Comparison of ENCODE assay signal across 24 mouse cellular contexts in the genomic region with DNA sequence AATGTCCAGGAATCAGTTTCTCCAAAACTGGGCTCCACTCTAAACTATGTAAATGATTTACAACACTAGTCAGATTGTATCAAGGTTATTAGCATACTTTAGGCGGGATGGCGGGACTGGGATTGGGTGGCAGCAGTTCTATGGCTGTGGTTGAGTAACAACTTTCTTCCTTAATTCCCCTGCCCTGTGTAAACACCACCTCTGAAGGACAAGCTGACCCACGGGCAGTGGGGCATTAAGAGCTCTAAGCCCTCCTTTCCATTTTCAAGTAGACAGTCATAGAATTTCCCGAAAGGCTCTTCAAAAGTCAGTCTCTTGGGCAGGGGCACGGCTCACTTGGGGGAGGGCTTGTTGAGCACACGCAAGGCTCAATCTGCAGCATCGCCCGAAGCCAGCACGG. TPM values are rescaled to one million over a fixed set of nuclear protein-coding genes. Genes with fewer than 3 reads are reported as not detected.
A peak's percentile ranks its signal among the peaks of the same experiment; 100 is the strongest.
DNase-seq lines count a peak whose midpoint lies in the region; ATAC-seq and TF ChIP-seq lines count a peak whose summit lies in the region.
"Had no signal": no experiment of that assay in that cellular context is flagged by ENCODE, and none has a peak within 500 bp of the region (broad histone marks: within the 10 kb centered on the region; RNA-seq: fewer than 3 reads in every experiment).

No protein-coding gene starts in this region.

- H3K9me3 ChIP-seq in lung, embryonic 14.5 days (ENCODE audit: low read depth, low read length): no peaks in the 10 kb centered on the region
- no peaks in the 10 kb centered on the region for H3K9me3 ChIP-seq in intestine, embryonic 16.5 days (ENCODE audit: control insufficient read depth, low read length)
- no peaks in the 10 kb centered on the region for H3K9me3 ChIP-seq in kidney, embryonic 14.5 days (ENCODE audit: control insufficient read depth, low read length)
- H3K9me3 ChIP-seq: embryonic facial prominence, embryonic 15.5 days; heart, embryonic 13.5 days had no signal

- TF ChIP-seq POLR2A in lung, adult 2 months (IDR thresholded peaks at IDR 0.05; ENCODE audit: borderline replicate concordance, extremely low read depth, low read depth, low read length): no peak

- no peak overlapping the region for H3K4me3 ChIP-seq in lung, embryonic 14.5 days (ENCODE audit: low read depth, low read length)
- H3K4me3 ChIP-seq in lung, adult 2 months (replicated peaks; ENCODE audit: extremely low read depth, low read depth, low read length): no peak overlapping the region
- H3K4me3 ChIP-seq in intestine, embryonic 16.5 days (ENCODE audit: low read length): no peak overlapping the region
- H3K4me3 ChIP-seq in kidney, embryonic 14.5 days (ENCODE audit: low read length): no peak overlapping the region
- H3K4me3 ChIP-seq: embryonic facial prominence, embryonic 15.5 days; gastrocnemius, adult 2 months; heart, embryonic 13.5 days had no signal

- 0 out of 2 replicates have a peak overlapping the region, but pooled peaks have one; percentile 15 for H3K4me2 ChIP-seq in lung, embryonic 14.5 days
- H3K4me2 ChIP-seq in intestine, embryonic 16.5 days (ENCODE audit: low read depth, low read length): no peak overlapping the region
- no peak overlapping the region for H3K4me2 ChIP-seq in kidney, embryonic 14.5 days (replicated peaks; ENCODE audit: low read depth, low read length)
- H3K4me2 ChIP-seq: embryonic facial prominence, embryonic 15.5 days; heart, embryonic 13.5 days; hindbrain, embryonic 14.5 days; liver, embryonic 11.5 days had no signal

- ATAC-seq in lung, embryonic 14.5 days (ENCODE audit: insufficient read depth): no peak
- ATAC-seq in intestine, embryonic 16.5 days: peak; percentile 44
- ATAC-seq in kidney, embryonic 14.5 days (ENCODE audit: low FRiP score, low TSS enrichment): peak; percentile 61; the same call in 1 of the 2 replicates
- ATAC-seq: activated CD4-positive, CD25-positive, alpha-beta regulatory T cell, adult 4 months; forebrain, embryonic 16.5 days had no signal

- H3K36me3 ChIP-seq in lung, embryonic 14.5 days (ENCODE audit: insufficient read depth): no peaks in the 10 kb centered on the region
- no peaks in the 10 kb centered on the region for H3K36me3 ChIP-seq in intestine, embryonic 16.5 days (ENCODE audit: control insufficient read depth, insufficient read depth, low read length)
- no peaks in the 10 kb centered on the region for H3K36me3 ChIP-seq in kidney, embryonic 14.5 days (ENCODE audit: control insufficient read depth, insufficient read depth, low read length)
- H3K36me3 ChIP-seq: embryonic facial prominence, embryonic 15.5 days; heart, embryonic 13.5 days had no signal

- DNase-seq in lung, embryonic 14.5 days: no peak
- DNase-seq in lung, adult 2 months: no peak
- DNase-seq in kidney, postnatal 36 days: peak; percentile 54 to 83
- DNase-seq in cerebellum, postnatal 14 days: no peak
- no peak for DNase-seq in thymus, postnatal 0 days (ENCODE audit: low spot score)
- no peak for DNase-seq in right cerebral cortex, postnatal 14 days
- DNase-seq: adrenal gland, postnatal 14 days; cerebellum, postnatal 25 days; embryo, embryonic 11 days; gastrocnemius, adult 2 months; heart, postnatal 36 days; layer of hippocampus, adult 9-11 months; thymus, postnatal 4 days had no signal

- TF ChIP-seq CTCF in lung, embryonic 14.5 days (IDR thresholded peaks at IDR 0.05; ENCODE audit: low read depth): no peak
- no peak for TF ChIP-seq CTCF in lung, adult 2 months (IDR thresholded peaks at IDR 0.05; ENCODE audit: insufficient read depth, low read length)

- H3K27me3 ChIP-seq in lung, embryonic 14.5 days (ENCODE audit: insufficient read depth, low read length): peaks cover 4% of the 10 kb centered on the region; the same call in 1 of the 2 replicates
- H3K27me3 ChIP-seq in intestine, embryonic 16.5 days (replicated peaks; ENCODE audit: control insufficient read depth, insufficient read depth, low read length): no peaks in the 10 kb centered on the region
- H3K27me3 ChIP-seq in kidney, embryonic 14.5 days (ENCODE audit: control insufficient read depth, insufficient read depth, low read length): no peaks in the 10 kb centered on the region
- H3K27me3 ChIP-seq: embryonic facial prominence, embryonic 15.5 days had no signal

- 66% methylated on average over 9 of the region's 9 CpGs for WGBS in lung, embryonic 14.5 days
- WGBS in lung, adult 2 months: 63% methylated on average over 9 of the region's 9 CpGs
- 54% methylated on average over 9 of the region's 9 CpGs for WGBS in intestine, embryonic 16.5 days
- WGBS in kidney, embryonic 14.5 days: 45% methylated on average over 9 of the region's 9 CpGs

- H3K4me1 ChIP-seq in lung, embryonic 14.5 days (ENCODE audit: insufficient read depth): no peaks in the 10 kb centered on the region
- H3K4me1 ChIP-seq in lung, adult 2 months (ENCODE audit: control insufficient read depth, insufficient read depth, low read length): no peaks in the 10 kb centered on the region; the same call in 1 of the 2 replicates
- peaks cover 7% of the 10 kb centered on the region; the same call in 1 of the 2 replicates for H3K4me1 ChIP-seq in intestine, embryonic 16.5 days (ENCODE audit: control insufficient read depth, insufficient read depth, low read length)
- peaks cover 7% of the 10 kb centered on the region; the same call in 1 of the 2 replicates for H3K4me1 ChIP-seq in kidney, embryonic 14.5 days (ENCODE audit: control insufficient read depth, insufficient read depth, low read length)

- H3K9ac ChIP-seq in lung, embryonic 14.5 days: no peak overlapping the region
- H3K9ac ChIP-seq in intestine, embryonic 16.5 days (ENCODE audit: low read depth, low read length): no peak overlapping the region
- H3K9ac ChIP-seq in kidney, embryonic 14.5 days (ENCODE audit: low read depth, low read length): no peak overlapping the region
- H3K9ac ChIP-seq: embryonic facial prominence, embryonic 15.5 days; heart, embryonic 13.5 days; hindbrain, embryonic 14.5 days had no signal

- no peak overlapping the region for H3K27ac ChIP-seq in lung, embryonic 14.5 days (ENCODE audit: low read depth)
- H3K27ac ChIP-seq in intestine, embryonic 16.5 days (ENCODE audit: low read length): no peak overlapping the region
- H3K27ac ChIP-seq in kidney, embryonic 14.5 days (ENCODE audit: low read depth, low read length): peak overlapping the region; percentile 3; the same call in 1 of the 2 replicates
- H3K27ac ChIP-seq: embryonic facial prominence, embryonic 15.5 days; gastrocnemius, adult 2 months; heart, embryonic 13.5 days; hindbrain, embryonic 14.5 days had no signal

RNA-seq across cellular contexts. Expression of gene Tmem213, which starts 1.8 kb away (rescaled TPM):
- 4.4 and 5.9 TPM in 2 replicates for polyA plus RNA-seq in lung, embryonic 14.5 days (2014; fragmentation: Nextera tagmentation; extraction: Ambion mirVana)
- 2.6 and 3.0 TPM in 2 replicates for polyA plus RNA-seq in lung, adult 2 months (2012; rRNA removed)
- polyA plus RNA-seq in intestine, embryonic 16.5 days (2015; fragmentation: Nextera tagmentation; extraction: Ambion mirVana): not detected in 2 replicates
- 19.9 and 22.2 TPM in 2 replicates for polyA plus RNA-seq in kidney, embryonic 14.5 days (2014; fragmentation: Nextera tagmentation; extraction: Ambion mirVana)
- polyA plus RNA-seq in thymus, postnatal 0 days (2015; fragmentation: Nextera tagmentation; extraction: Ambion mirVana): 0.31 and 0.42 TPM in 2 replicates
- polyA plus RNA-seq: activated CD4-positive, CD25-positive, alpha-beta regulatory T cell, adult 4 months; forebrain, embryonic 16.5 days; heart, embryonic 13.5 days; hindbrain, embryonic 14.5 days; limb, embryonic 11.5 days; liver, embryonic 11.5 days; neural tube, embryonic 11.5 days; small intestine, adult 2 months had no signal

RNA-seq across cellular contexts. Expression of gene Atp6v0a4, which starts 13.5 kb away (rescaled TPM):
- polyA plus RNA-seq in lung, embryonic 14.5 days (2014; fragmentation: Nextera tagmentation; extraction: Ambion mirVana): 0.14 and 0.34 TPM in 2 replicates
- polyA plus RNA-seq in lung, adult 2 months (2012; rRNA removed): 6.2 and 12.1 TPM in 2 replicates
- polyA plus RNA-seq in intestine, embryonic 16.5 days (2015; fragmentation: Nextera tagmentation; extraction: Ambion mirVana): 5.1 and 5.4 TPM in 2 replicates
- 2.6 and 3.0 TPM in 2 replicates for polyA plus RNA-seq in kidney, embryonic 14.5 days (2014; fragmentation: Nextera tagmentation; extraction: Ambion mirVana)
- 0.19 and 0.36 TPM in 2 replicates for polyA plus RNA-seq in thymus, postnatal 0 days (2015; fragmentation: Nextera tagmentation; extraction: Ambion mirVana)
- polyA plus RNA-seq: activated CD4-positive, CD25-positive, alpha-beta regulatory T cell, adult 4 months; limb, embryonic 11.5 days; neural tube, embryonic 11.5 days; small intestine, adult 2 months had no signal

Comparison
In these comparisons a context has a peak if more than half of its experiments do, and no peak if none do; other contexts are left out.
1. DNase-seq: peak in kidney, postnatal 36 days (2 of 2); none in lung, embryonic 14.5 days (single experiment), lung, adult 2 months (single experiment), cerebellum, postnatal 14 days (0 of 2), thymus, postnatal 0 days (single experiment) and right cerebral cortex, postnatal 14 days (single experiment).